8 mouse cellular contexts compared by ENCODE assay signal in the genomic region with DNA sequence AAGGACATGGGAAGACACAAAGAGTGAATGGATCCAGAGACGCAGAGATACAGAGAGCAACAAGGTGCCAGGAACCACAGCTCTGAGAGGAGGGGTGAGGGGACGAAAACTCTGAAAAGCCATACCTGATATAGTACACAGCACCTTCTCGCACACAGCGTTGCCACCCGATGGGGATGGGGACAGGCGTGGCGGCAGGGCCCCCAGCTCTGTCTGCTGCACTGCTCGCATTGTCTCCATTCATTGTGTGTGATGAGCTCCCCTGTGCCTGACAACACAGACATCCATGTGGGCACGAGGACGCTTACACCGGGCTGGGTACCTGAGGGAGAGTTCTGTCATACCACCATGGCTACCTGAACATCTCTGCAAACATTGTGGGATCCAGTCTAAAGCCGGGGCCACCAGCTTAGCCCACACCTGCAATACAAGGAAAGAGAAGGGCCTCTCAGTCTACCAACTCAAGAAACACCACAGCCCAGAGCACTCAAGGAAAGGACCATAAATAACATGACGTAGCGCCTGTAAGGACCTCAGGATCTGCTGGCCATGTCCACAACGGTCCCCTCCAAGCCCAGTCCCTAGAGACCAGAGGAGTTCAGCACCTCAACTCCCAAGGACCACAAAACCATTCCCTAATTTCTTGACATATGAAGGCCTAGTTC. TPM values are rescaled to one million over a fixed set of nuclear protein-coding genes. Genes with fewer than 3 reads are reported as not detected.
DNase-seq lines count a peak whose midpoint lies in the region; ATAC-seq and TF ChIP-seq lines count a peak whose summit lies in the region.

No protein-coding gene starts in this region.

- no peak for ATAC-seq in limb, embryonic 14.5 days (ENCODE audit: low FRiP score, low read depth)

- H3K9me3 ChIP-seq in limb, embryonic 14.5 days (ENCODE audit: control insufficient read depth, low read length), result no peaks in the 10 kb centered on the region

- no peak overlapping the region for H3K4me3 ChIP-seq in spleen, adult 2 months (ENCODE audit: extremely low read depth, insufficient read depth, insufficient read length)
- H3K4me3 ChIP-seq in limb, embryonic 14.5 days (replicated peaks; ENCODE audit: low read length), result peak overlapping the region; percentile 72

- H3K27ac ChIP-seq in spleen, adult 2 months (ENCODE audit: insufficient read depth, low read length), result peak overlapping the region; percentile 65
- peak overlapping the region; percentile 97 for H3K27ac ChIP-seq in limb, embryonic 14.5 days (replicated peaks; ENCODE audit: low read depth, low read length)

- H3K36me3 ChIP-seq in spleen, adult 2 months (ENCODE audit: control insufficient read depth, insufficient read depth, low read length), result peaks cover 38% of the 10 kb centered on the region
- H3K36me3 ChIP-seq in limb, embryonic 14.5 days (ENCODE audit: control insufficient read depth, insufficient read depth, low read length), result peaks cover 54% of the 10 kb centered on the region

- WGBS in spleen, adult 2 months, result 69% methylated on average over 15 of the region's 15 CpGs
- 68% methylated on average over 15 of the region's 15 CpGs for WGBS in limb, embryonic 14.5 days

- H3K9ac ChIP-seq in limb, embryonic 14.5 days (ENCODE audit: low read depth, low read length, severe bottlenecking), result peak overlapping the region; percentile 79

- H3K27me3 ChIP-seq in spleen, adult 2 months (ENCODE audit: control insufficient read depth, insufficient read depth, low read length), result no peaks in the 10 kb centered on the region
- no peaks in the 10 kb centered on the region for H3K27me3 ChIP-seq in limb, embryonic 14.5 days (ENCODE audit: control insufficient read depth, insufficient read depth, low read length)

- TF ChIP-seq POLR2A in spleen, adult 2 months (IDR thresholded peaks at IDR 0.05; ENCODE audit: low read depth, low read length), result no peak
- no peak for TF ChIP-seq POLR2A in limb, embryonic 14.5 days (IDR thresholded peaks at IDR 0.05; ENCODE audit: borderline replicate concordance, extremely low read depth, insufficient read depth, insufficient read length)

- DNase-seq in cerebellum, adult 11 months, result peak; percentile 31
- no peak for DNase-seq in cerebellum, adult 8-10 months
- no peak for DNase-seq in spleen, adult 2 months (ENCODE audit: low read depth in 1 of 2, low spot score in 2 of 2)
- no peak for DNase-seq in spleen, postnatal 14 days (ENCODE audit: low spot score in 2 of 2)
- DNase-seq in limb, embryonic 14.5 days (ENCODE audit: low spot score), result no peak
- DNase-seq in testis, postnatal 10 days (ENCODE audit: low spot score), result peak; percentile 40
- DNase-seq in spleen, postnatal 10 days (ENCODE audit: low spot score in 2 of 2), result no peak
- DNase-seq in right cerebral cortex, postnatal 36 days (ENCODE audit: low spot score in 2 of 2), result no peak

- H3K4me1 ChIP-seq in spleen, adult 2 months (ENCODE audit: control insufficient read depth, insufficient read depth, insufficient read length), result peaks cover 17% of the 10 kb centered on the region; the same call in 1 of the 2 replicates
- peaks cover 31% of the 10 kb centered on the region for H3K4me1 ChIP-seq in limb, embryonic 14.5 days (ENCODE audit: control insufficient read depth, insufficient read depth, low read length)

- TF ChIP-seq CTCF in spleen, adult 2 months (IDR thresholded peaks at IDR 0.05; ENCODE audit: extremely low read depth, insufficient read depth, insufficient read length, insufficient replicate concordance), result no peak

- H3K4me2 ChIP-seq in limb, embryonic 14.5 days (replicated peaks; ENCODE audit: low read depth, low read length, severe bottlenecking), result peak overlapping the region; percentile 92

RNA-seq across cellular contexts. Expression of a gene that starts 1.4 kb away (rescaled TPM):
- polyA plus RNA-seq in spleen, adult 2 months (2012; rRNA removed), result 55.8 and 68.0 TPM in 2 replicates
- 68.1 and 86.6 TPM in 2 replicates for polyA plus RNA-seq in limb, embryonic 14.5 days (2012; rRNA removed)
- 19.9 and 20.7 TPM in 2 replicates for polyA plus RNA-seq in limb, embryonic 14.5 days (2014; fragmentation: Nextera tagmentation; extraction: Ambion mirVana)

RNA-seq across cellular contexts. Expression of a gene that starts 21.2 kb away (rescaled TPM):
- 94.8 and 101 TPM in 2 replicates for polyA plus RNA-seq in spleen, adult 2 months (2012; rRNA removed)
- polyA plus RNA-seq in limb, embryonic 14.5 days (2012; rRNA removed), result 221 and 240 TPM in 2 replicates
- polyA plus RNA-seq in limb, embryonic 14.5 days (2014; fragmentation: Nextera tagmentation; extraction: Ambion mirVana), result 168 and 178 TPM in 2 replicates

RNA-seq across cellular contexts. Expression of a gene that starts 24.2 kb away (rescaled TPM):
- 33.2 and 40.2 TPM in 2 replicates for polyA plus RNA-seq in spleen, adult 2 months (2012; rRNA removed)
- 78.5 and 79.8 TPM in 2 replicates for polyA plus RNA-seq in limb, embryonic 14.5 days (2012; rRNA removed)
- polyA plus RNA-seq in limb, embryonic 14.5 days (2014; fragmentation: Nextera tagmentation; extraction: Ambion mirVana), result 113 and 114 TPM in 2 replicates

RNA-seq across cellular contexts. Expression of a gene that starts 24.3 kb away (rescaled TPM):
- polyA plus RNA-seq in spleen, adult 2 months (2012; rRNA removed), result 0.41 and 0.72 TPM in 2 replicates
- polyA plus RNA-seq in limb, embryonic 14.5 days (2012; rRNA removed), result 9.4 and 9.7 TPM in 2 replicates
- polyA plus RNA-seq in limb, embryonic 14.5 days (2014; fragmentation: Nextera tagmentation; extraction: Ambion mirVana), result 2.8 and 3.5 TPM in 2 replicates

RNA-seq across cellular contexts. Expression of a gene that starts 34.4 kb away (rescaled TPM):
- 72.7 and 87.2 TPM in 2 replicates for polyA plus RNA-seq in spleen, adult 2 months (2012; rRNA removed)
- polyA plus RNA-seq in limb, embryonic 14.5 days (2012; rRNA removed), result 5.5 and 5.8 TPM in 2 replicates
- 5.6 and 7.5 TPM in 2 replicates for polyA plus RNA-seq in limb, embryonic 14.5 days (2014; fragmentation: Nextera tagmentation; extraction: Ambion mirVana)

Comparison
In these comparisons a context has a peak if more than half of its experiments do, and no peak if none do; other contexts are left out.
1. DNase-seq: peak in cerebellum, adult 11 months (single experiment) and testis, postnatal 10 days (single experiment); none in cerebellum, adult 8-10 months (single experiment), spleen, adult 2 months (0 of 2), spleen, postnatal 14 days (0 of 2), limb, embryonic 14.5 days (single experiment), spleen, postnatal 10 days (0 of 2) and right cerebral cortex, postnatal 36 days (0 of 2).